8 mouse cellular contexts compared by ENCODE assay signal in genomic region chr9:65677119-65677462, GRCm38 (mm10). TPM values are rescaled to one million over a fixed set of nuclear protein-coding genes. Genes with fewer than 3 reads are reported as not detected.
DNase-seq lines count a peak whose midpoint lies in the region; ATAC-seq and TF ChIP-seq lines count a peak whose summit lies in the region.

No protein-coding gene starts in this region.

- H3K36me3 ChIP-seq in heart, embryonic 13.5 days = peaks cover 8% of the 10 kb centered on the region; the same call in 1 of the 2 replicates
- no peaks in the 10 kb centered on the region for H3K36me3 ChIP-seq in ES-E14 (ENCODE audit: control insufficient read depth, insufficient read depth, low read length, poor library complexity, severe bottlenecking)
- H3K36me3 ChIP-seq in hindbrain, embryonic 11.5 days (ENCODE audit: control insufficient read depth, insufficient read depth, low read length) = no peaks in the 10 kb centered on the region
- no peaks in the 10 kb centered on the region for H3K36me3 ChIP-seq in midbrain, embryonic 12.5 days

- no peaks in the 10 kb centered on the region for H3K27me3 ChIP-seq in heart, embryonic 13.5 days (replicated peaks)
- no peaks in the 10 kb centered on the region for H3K27me3 ChIP-seq in hindbrain, embryonic 11.5 days (ENCODE audit: control insufficient read depth, insufficient read depth, low read length)
- H3K27me3 ChIP-seq in midbrain, embryonic 12.5 days = no peaks in the 10 kb centered on the region

- ATAC-seq in heart, embryonic 13.5 days (ENCODE audit: extremely low read depth, insufficient number of reproducible peaks, low FRiP score, low TSS enrichment) = no peak
- ATAC-seq in hindbrain, embryonic 11.5 days (ENCODE audit: low FRiP score) = no peak
- ATAC-seq in midbrain, embryonic 12.5 days (ENCODE audit: low FRiP score, low read depth) = no peak
- ATAC-seq in granulocyte monocyte progenitor cell, adult 5-6 weeks (replicated peaks; ENCODE audit: poor library complexity, severe bottlenecking) = no peak

- H3K4me3 ChIP-seq in heart, embryonic 13.5 days = peak overlapping the region; percentile 74
- peak overlapping the region; percentile 83 to 84 for H3K4me3 ChIP-seq in ES-E14 (ENCODE audit: insufficient read depth in 1 of 2, low read depth in 1 of 2, low read length in 2 of 2, poor library complexity in 1 of 2, severe bottlenecking in 1 of 2)
- peak overlapping the region; percentile 66 for H3K4me3 ChIP-seq in hindbrain, embryonic 11.5 days (ENCODE audit: low read depth, low read length)
- H3K4me3 ChIP-seq in midbrain, embryonic 12.5 days = peak overlapping the region; percentile 82

- peak overlapping the region; percentile 74 for H3K27ac ChIP-seq in heart, embryonic 13.5 days (replicated peaks)
- H3K27ac ChIP-seq in ES-E14 (ENCODE audit: insufficient read depth, low read depth, low read length, poor library complexity, severe bottlenecking) = no peak overlapping the region; the same call in 1 of the 2 replicates
- peak overlapping the region; percentile 6; the same call in 1 of the 2 replicates for H3K27ac ChIP-seq in hindbrain, embryonic 11.5 days (ENCODE audit: low read depth, low read length)
- no peak overlapping the region for H3K27ac ChIP-seq in midbrain, embryonic 12.5 days (replicated peaks)

- no peak for DNase-seq in heart, postnatal 25 days (ENCODE audit: low spot score)
- no peak for DNase-seq in ES-E14 (ENCODE audit: low read depth, low spot score)
- no peak for DNase-seq in hindbrain, embryonic 11.5 days (ENCODE audit: low spot score)
- no peak for DNase-seq in layer of hippocampus, adult 9-10 months (ENCODE audit: low spot score)
- no peak for DNase-seq in adrenal gland, postnatal 10 days

- H3K9me3 ChIP-seq in heart, embryonic 13.5 days = no peaks in the 10 kb centered on the region
- no peaks in the 10 kb centered on the region for H3K9me3 ChIP-seq in ES-E14 (ENCODE audit: control insufficient read depth, insufficient read depth, low read depth, low read length)
- H3K9me3 ChIP-seq in hindbrain, embryonic 11.5 days (ENCODE audit: control insufficient read depth, low read length) = no peaks in the 10 kb centered on the region
- H3K9me3 ChIP-seq in midbrain, embryonic 12.5 days = no peaks in the 10 kb centered on the region

- 5% methylated on average over 3 of the region's 3 CpGs for WGBS in heart, embryonic 13.5 days
- WGBS in hindbrain, embryonic 11.5 days = 1% methylated on average over 3 of the region's 3 CpGs
- 0% methylated on average over 3 of the region's 3 CpGs for WGBS in midbrain, embryonic 12.5 days

- peak overlapping the region; percentile 96 for H3K4me2 ChIP-seq in heart, embryonic 13.5 days
- H3K4me2 ChIP-seq in hindbrain, embryonic 11.5 days (replicated peaks; ENCODE audit: low read depth, low read length) = peak overlapping the region; percentile 73
- peak overlapping the region; percentile 86 for H3K4me2 ChIP-seq in midbrain, embryonic 12.5 days (replicated peaks)

- intact Hi-C loops in heart, postnatal 25 days (cut with DNase I) = no loop called here

- in situ Hi-C loops in ES-E14 (cut with MboI; ENCODE audit: low sequenced_read_pairs in 2 of 2, unreplicated experiment in 2 of 2) = no loop called here

- peak overlapping the region; percentile 95 for H3K9ac ChIP-seq in heart, embryonic 13.5 days
- H3K9ac ChIP-seq in ES-E14 (ENCODE audit: insufficient read depth, low read depth, low read length, poor library complexity, severe bottlenecking) = peak overlapping the region; percentile 88
- H3K9ac ChIP-seq in hindbrain, embryonic 11.5 days (ENCODE audit: low read depth, low read length) = peak overlapping the region; percentile 66
- peak overlapping the region; percentile 87 for H3K9ac ChIP-seq in midbrain, embryonic 12.5 days (replicated peaks)

- H3K4me1 ChIP-seq in heart, embryonic 13.5 days = peaks cover 72% of the 10 kb centered on the region
- H3K4me1 ChIP-seq in ES-E14 (ENCODE audit: control insufficient read depth in 2 of 2, insufficient read depth in 2 of 2, low read length in 2 of 2, poor library complexity in 1 of 2) = peaks cover 10 to 19% of the 10 kb centered on the region in 2 experiments
- peaks cover 5% of the 10 kb centered on the region; the same call in 1 of the 2 replicates for H3K4me1 ChIP-seq in hindbrain, embryonic 11.5 days (replicated peaks; ENCODE audit: control insufficient read depth, insufficient read depth, low read length)
- peaks cover 47% of the 10 kb centered on the region for H3K4me1 ChIP-seq in midbrain, embryonic 12.5 days

TF ChIP-seq in ES-E14, 5 proteins besides CTCF, POLR2A, EP300 and RAD21:
- no peak for TF ChIP-seq ZNF384 (IDR thresholded peaks at IDR 0.05; ENCODE audit: low read depth, low read length)
- no peak for TF ChIP-seq CHD2 (IDR thresholded peaks at IDR 0.05; ENCODE audit: low read depth, low read length)
- TF ChIP-seq ZC3H11A (IDR thresholded peaks at IDR 0.05; ENCODE audit: borderline replicate concordance, low read depth, low read length) = no peak
- no peak for TF ChIP-seq MAFK (IDR thresholded peaks at IDR 0.05; ENCODE audit: insufficient read depth, low read depth, low read length)
- no peak for TF ChIP-seq HCFC1 (IDR thresholded peaks at IDR 0.05; ENCODE audit: borderline replicate concordance, insufficient read depth, low read length)

RNA-seq across cellular contexts. Expression of gene Oaz2, which starts 9.3 kb away (rescaled TPM):
- 249 and 267 TPM in 2 replicates for polyA plus RNA-seq in heart, embryonic 13.5 days (2015; fragmentation: Nextera tagmentation; extraction: Ambion mirVana)
- total RNA-seq in heart, postnatal 25 days (2021) = 100 to 1,000 TPM; 249 to 259 TPM
- total RNA-seq in ES-E14 (2012; rRNA removed) = 30.1 and 51.5 TPM in 2 replicates
- polyA plus RNA-seq in hindbrain, embryonic 11.5 days (2014; fragmentation: Nextera tagmentation; extraction: Ambion mirVana) = 204 and 224 TPM in 2 replicates
- polyA plus RNA-seq in midbrain, embryonic 12.5 days (2016; fragmentation: Nextera tagmentation; extraction: Ambion mirVana) = 262 and 269 TPM in 2 replicates
- 33.6 and 40.3 TPM in 2 replicates for total RNA-seq in granulocyte monocyte progenitor cell, adult 5-6 weeks (2014; fragmentation: Nextera tagmentation)
- total RNA-seq in granulocyte monocyte progenitor cell, adult 5-6 weeks (2017) = 35.3 and 44.5 TPM in 2 replicates
- total RNA-seq in adrenal gland, postnatal 10 days (2021) = 100 to 1,000 TPM; 148 to 194 TPM

RNA-seq across cellular contexts. Expression of gene Rbpms2, which starts 47.6 kb away (rescaled TPM):
- 106 and 109 TPM in 2 replicates for polyA plus RNA-seq in heart, embryonic 13.5 days (2015; fragmentation: Nextera tagmentation; extraction: Ambion mirVana)
- 10 to 100 TPM; 37.1 to 39.3 TPM for total RNA-seq in heart, postnatal 25 days (2021)
- 44.7 and 64.5 TPM in 2 replicates for total RNA-seq in ES-E14 (2012; rRNA removed)
- polyA plus RNA-seq in hindbrain, embryonic 11.5 days (2014; fragmentation: Nextera tagmentation; extraction: Ambion mirVana) = 19.5 and 23.7 TPM in 2 replicates
- 11.5 and 12.8 TPM in 2 replicates for polyA plus RNA-seq in midbrain, embryonic 12.5 days (2016; fragmentation: Nextera tagmentation; extraction: Ambion mirVana)
- total RNA-seq in granulocyte monocyte progenitor cell, adult 5-6 weeks (2014; fragmentation: Nextera tagmentation) = 7.5 TPM in 1 of 2 replicates, not detected in the other
- total RNA-seq in granulocyte monocyte progenitor cell, adult 5-6 weeks (2017) = 0.67 TPM in 1 of 2 replicates, not detected in the other
- 10 to 100 TPM; 49.7 to 61.5 TPM for total RNA-seq in adrenal gland, postnatal 10 days (2021)

Comparison
In these comparisons a context has a peak if more than half of its experiments do, and no peak if none do; other contexts are left out.
1. H3K27ac ChIP-seq: peak in heart, embryonic 13.5 days (single experiment) and hindbrain, embryonic 11.5 days (single experiment); none in ES-E14 (single experiment) and midbrain, embryonic 12.5 days (single experiment).
2. Peak in every context shown above with its lines, with median percentiles within 50 percentile points of each other: H3K4me2 ChIP-seq, H3K4me3 ChIP-seq and H3K9ac ChIP-seq.